Mouse (Mus musculus): ENCODE results near the gene Alkal2.

The Alkal2 gene

GRCm38 (mm10) chr12:30922401-30922800, 38.3 kb downstream of the Alkal2 start:
- DNase-seq (ENCODE audit: low spot score in 2 of 2): no peak

DNA sequence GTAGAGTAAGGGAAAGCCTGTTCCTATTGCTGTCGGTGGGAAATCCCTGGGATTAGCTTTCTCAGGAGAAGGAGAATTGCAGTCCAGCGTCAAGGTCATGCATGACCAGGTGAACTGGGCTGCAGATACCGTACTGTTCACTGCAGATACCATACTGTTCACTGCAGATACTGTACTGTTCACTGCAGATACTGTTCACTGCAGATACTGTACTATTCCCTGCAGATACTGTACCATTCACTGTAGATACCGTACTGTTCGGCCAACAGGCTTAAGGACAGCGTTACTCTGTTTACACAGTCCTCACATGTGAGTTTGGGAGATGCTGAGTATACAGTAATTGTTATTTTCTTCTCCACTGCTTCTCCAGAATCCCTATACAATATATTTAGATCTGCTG, 44.1 kb downstream of the Alkal2 start:
- DNase-seq (ENCODE audit: low spot score in 2 of 2): no peak

DNA sequence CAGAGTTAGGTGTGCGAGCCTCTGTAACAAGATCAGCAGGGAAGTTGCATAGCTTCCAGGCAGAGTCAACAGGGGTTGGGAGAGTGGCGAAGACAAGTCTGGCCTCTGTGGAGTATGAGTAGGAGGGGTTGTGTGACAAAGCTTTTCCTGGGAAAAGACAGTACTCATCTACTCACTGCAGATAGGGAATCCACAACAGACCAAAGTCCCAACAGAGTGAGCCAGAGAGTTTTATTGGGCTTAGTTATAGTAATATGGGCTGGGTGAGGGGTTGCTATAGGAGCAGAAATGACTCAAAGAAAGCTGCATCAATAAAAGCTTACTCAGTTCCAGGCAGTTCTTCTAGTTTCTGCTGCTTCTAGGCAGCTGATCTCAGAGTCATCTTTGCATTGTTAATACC, 49.2 kb downstream of the Alkal2 start:
- DNase-seq (ENCODE audit: low spot score in 2 of 2): no peak

DNA sequence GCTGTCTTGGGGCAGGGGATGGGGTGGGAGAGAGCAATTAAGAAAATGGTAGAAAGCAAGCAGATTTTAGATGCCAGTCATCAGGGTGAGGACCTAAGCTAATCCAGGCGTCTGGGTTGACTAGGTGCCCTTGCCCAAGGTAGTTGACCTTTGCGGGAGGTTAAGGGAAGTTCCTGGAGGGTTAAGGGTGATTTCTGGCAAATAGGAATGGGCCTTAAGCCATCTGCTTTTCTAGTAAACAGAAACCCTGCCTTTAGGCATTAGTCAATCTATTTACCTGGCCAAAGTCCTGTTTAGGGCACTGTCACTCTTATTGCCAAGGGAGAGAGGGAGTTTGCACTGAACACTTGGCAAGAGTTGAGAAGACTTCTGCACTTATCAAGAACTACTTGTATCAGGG, 52.8 kb downstream of the Alkal2 start:
- no peak for DNase-seq (ENCODE audit: low spot score in 2 of 2)
